Mouse (Mus musculus): ENCODE measurements around the gene Lce1c.

DNA sequence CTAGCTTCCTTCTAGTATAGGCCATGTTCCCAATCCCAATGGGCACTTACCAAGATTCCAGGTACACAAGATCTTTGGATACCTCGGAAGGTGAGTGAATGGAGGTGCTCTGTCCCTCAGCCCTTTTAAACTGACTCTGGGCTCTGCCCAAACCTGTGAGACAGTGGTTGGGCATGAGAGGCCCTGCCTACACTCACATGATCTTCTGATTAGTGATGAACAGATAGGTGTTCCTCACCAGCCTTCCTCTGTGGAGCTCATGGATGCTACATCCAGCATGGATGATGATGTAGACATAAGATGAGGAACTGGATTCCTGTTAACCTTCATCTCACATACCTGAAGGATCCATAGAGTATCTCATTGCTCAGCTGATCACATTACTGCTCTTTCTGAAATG, 30.8 kb upstream of the Lce1c start, which contains the start of gene Lce1a1:
- TF ChIP-seq POLR2A (IDR thresholded peaks at IDR 0.05; ENCODE audit: insufficient read depth, low read length) = no peak
- no peak for TF ChIP-seq CTCF (IDR thresholded peaks at IDR 0.05; ENCODE audit: low read depth, low read length)
- no peak for TF ChIP-seq EP300 (IDR thresholded peaks at IDR 0.05; ENCODE audit: insufficient read depth, low read depth, low read length)

Data from ES-Bruce4 (cell line).